Mouse (Mus musculus) kidney, postnatal 4 days (tissue): ENCODE results near the gene Gm12830.

Experiments used
- DNase-seq, 2 experiments: peaks; one replicate each; pipeline ENCODE4 v3.0.0; 2021; ENCODE audit warnings: mixed read lengths in 2 of 2

Gene Gm12830

DNA sequence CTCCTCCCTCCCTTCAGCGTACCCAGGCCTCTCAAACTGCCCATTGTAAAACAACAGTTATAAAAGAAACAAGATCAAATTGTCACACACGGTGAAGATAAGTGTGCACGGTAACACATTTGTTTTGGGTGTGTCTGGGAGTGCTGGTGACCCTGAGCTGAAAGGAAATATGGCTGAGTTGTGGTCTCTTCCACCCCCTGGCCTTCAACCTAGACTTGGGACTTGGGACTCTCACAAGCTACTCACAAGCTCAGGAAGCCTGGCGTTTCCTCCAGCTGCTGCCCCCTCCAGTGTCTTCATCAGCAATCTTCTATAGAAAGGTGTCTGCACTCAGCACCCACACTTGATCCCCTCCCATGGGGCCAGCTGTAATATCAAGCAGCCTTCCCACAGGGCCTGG lies 24.1 kb downstream of the Gm12830 start:
- no peak for DNase-seq

DNA sequence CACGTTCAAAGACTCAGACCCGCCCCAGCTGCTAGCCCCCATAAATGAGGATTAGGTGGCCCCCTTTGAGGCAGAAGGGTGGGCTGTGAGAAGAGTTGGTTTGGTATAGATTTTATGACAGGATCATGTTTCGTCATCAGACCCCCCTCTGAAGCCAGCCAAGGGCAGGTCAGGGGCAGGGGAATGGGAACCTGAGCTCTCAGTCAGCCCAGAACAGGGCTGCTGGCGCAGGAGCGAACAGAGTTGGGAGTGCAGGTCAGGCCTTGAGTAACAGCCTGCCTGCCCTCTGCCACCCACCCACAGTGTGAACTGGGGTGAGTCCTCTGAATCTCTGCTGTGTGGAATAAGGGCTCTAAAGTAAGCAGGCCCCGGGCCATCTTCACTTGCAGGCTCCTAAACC lies 25.2 kb downstream of the Gm12830 start:
- no peak for DNase-seq

DNA sequence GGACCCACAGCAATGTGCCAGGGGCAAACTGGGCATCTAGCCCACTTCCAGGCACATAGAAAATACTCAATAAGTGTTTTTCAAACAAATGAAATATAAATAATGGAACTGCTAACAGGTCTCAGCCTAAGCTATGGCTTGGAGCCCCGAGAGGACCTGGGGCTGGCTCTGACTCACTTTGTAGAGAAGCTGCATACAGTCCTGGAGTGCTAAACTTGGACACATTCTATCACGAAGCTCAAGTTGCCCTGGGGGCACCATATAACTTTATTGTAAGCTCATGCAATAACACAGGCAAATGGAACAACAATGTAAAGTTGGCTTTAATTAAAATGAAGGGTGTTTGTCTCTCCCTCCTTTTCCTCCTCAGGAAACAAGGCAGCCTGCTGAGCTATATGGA lies 32.4 kb downstream of the Gm12830 start:
- DNase-seq: no peak

DNA sequence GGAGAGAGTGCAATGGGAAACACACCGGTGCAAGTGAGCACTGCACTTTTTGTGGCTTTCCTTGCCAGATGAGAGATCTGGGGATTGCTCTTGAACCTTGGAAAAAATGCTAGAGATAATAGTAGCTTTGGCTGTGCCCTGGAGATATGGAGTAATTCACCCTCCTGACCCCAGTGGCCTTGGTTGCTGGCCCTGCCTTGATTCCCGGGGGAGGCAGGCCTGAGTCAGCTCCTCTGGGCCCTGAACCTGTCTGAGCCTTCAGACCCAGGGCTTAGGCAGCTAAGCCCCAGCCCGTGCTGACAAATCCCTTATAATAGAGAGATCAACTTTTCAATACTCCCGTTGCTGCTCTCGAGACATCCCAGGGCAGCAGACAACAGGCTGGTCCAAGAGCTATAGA lies 36.9 kb downstream of the Gm12830 start:
- DNase-seq: no peak

DNA sequence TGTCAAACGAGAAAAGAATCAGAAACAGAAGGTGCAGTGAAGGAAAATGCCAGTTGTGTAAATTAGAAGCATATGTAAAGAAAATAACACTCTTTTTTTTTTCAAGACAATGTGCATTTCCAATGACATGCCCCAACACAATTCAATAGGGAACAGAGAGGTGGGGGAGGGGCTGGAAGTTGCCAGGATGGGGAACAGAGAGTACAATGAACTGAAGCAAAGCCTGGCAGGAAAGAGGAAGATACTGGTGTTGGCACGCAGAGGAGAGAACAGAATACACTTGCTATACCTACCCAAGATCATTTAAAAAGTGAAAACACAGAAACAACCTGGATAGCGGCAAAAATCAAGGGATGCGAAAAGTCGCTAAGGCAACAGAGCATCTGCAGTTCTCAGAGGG lies 41.6 kb downstream of the Gm12830 start:
- no peak for DNase-seq

DNA sequence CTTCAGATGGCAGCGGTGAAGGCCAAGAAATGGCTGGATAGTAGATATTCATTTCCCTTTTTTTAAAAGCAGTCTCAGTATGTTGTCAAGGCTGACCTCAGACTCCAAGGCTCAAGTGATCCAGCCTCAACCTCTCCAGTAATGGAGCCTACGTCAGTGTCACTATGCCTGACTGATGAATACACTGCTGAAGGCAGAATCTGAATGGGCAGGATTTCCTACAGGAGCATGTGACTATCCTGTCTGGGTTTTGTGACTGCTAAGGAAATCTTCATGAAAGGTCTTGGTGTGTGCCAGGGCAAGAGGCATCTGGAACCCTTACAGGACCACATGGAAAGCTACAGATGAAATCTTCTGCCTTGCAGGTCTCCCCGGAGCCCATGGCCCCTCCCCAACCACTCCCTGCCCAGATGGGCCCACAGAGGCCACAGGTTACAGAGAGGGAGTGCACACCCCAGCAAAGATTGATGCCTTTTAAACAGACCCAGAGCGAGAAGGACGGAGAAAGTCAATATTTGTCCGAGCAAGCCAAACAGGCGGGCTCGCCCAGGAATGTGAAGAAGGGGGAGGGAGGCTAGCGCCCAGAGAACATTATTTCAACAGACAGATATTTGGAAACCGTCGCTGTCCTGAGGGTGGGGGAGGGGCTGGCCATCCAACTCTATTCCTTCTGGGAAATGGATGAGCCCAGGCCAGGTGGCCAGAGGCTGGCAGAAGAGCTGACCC lies 48.4 kb downstream of the Gm12830 start:
- DNase-seq: peak; percentile 65 to 77

DNA sequence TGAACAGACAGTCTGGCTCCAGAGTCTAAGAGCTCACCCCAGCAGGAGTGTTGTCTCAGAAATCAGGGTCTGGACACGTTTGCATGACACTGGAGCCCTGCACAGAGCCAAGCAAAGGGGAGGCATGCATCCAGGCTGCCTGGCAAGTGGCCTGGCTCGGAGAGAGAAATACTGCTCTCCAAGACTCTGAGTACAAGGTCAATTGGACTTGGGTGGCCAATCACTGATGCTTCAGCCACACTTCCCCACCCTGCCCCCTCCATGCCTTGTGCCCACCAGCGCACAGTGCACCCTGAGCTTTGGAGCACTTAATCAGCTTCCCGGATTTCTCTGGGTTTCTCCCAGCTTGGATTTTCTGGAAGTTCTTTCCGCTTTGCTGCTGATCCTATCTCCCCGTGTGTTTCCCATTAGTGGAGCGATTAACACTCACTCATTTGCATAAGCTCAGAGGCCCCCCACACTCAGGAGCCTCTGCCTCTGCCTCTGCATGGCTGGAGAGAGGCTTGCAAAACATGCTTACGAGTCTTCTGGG lies 55.0 kb downstream of the Gm12830 start:
- DNase-seq: peak in 1 of 2 experiments; percentile 27

DNA sequence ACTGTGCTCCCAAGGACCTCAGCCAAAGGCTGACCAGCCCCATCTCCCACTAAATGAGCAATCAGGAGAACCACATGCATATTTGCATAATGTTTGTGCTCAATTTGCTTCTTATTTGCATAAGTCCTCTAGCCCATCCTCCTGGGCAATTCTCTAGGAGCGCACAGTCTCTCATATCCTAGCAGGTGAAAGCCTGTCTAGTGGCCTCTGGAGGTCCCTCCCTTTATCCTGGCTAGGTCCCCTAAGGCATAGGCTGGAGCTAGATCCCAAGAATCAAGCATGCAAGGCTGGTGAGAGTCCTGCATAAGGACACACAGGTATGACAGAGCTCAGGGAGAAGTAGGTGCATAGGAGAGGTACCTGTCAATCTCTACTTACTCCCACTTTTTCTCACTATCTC lies 60.7 kb downstream of the Gm12830 start:
- no peak for DNase-seq

DNA sequence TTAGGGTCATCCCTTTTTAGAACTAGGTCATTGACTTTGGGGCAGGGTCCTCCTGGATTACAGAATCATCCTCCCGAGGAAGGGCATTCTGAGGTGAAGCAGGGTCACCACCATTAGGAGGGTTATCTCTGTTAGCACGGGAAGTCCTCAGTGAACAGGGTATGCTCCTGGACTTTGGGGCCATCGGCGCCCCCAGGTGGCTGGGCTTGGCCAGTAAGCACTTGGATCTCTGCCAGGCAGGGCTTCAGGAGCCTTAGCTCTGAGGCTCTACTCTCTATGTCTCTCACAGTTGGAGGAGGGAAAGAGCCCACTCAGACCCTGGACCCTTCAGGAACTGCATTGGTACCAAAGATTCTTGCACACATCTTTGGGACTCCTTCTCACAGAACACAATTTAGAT lies 76.3 kb downstream of the Gm12830 start:
- peak; percentile 64 to 74 for DNase-seq

DNA sequence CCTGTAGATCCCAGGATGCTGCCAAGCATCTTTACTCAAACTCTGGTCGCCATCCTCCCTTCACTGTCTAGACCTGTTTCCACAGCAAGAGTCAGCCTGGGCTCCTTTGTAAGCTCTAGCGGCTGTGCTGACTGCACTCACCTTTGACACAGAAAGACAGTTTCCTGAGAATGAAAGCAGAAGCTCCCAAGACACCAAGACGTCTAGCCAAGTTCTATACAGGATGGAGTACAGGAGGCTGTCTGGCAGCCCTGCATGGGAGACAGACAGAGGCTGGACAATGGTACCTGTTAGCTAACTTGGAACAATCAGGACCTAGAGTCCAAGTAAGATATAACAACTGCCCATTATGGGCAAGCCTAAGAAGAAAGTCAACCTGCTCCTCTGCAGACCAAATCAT lies 78.4 kb downstream of the Gm12830 start:
- no peak for DNase-seq

DNA sequence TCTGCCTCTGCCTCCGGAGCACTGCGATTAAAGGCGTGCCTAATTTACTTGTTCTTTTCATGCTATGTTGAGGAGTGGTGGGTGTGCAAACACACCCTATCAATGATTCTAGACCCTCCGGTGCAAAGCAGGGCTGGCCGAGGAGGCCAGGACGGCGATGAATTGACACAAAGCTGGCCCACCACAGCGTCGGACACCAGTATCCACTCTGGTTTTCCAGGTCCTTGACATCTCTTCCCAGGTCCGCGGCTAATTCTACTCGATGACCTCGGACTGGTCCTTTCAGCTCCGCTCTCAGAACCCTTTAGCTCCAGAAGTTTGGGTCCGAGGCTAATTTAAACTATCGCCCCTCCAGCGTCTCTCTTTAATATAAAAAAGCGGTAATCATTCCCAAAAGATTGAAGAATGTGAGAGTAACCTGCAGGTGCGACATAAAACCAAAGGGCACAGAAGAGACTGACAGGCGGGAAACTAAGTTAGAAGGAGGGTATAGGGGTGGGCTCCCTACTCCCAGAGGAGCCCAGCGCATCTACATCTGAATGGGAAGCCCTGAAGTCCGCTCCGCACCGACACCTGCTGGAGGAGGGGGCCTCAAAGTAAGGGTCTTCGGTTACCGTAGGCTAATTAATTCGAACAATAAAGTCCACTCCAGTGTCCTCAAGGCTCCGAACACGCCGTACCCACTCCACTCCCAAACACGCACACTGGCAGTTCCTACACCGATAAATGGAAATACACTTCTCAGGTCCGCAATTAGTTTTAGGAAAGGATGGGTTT lies 79.5 kb downstream of the Gm12830 start:
- peak in 1 of 2 experiments; percentile 29 for DNase-seq

DNA sequence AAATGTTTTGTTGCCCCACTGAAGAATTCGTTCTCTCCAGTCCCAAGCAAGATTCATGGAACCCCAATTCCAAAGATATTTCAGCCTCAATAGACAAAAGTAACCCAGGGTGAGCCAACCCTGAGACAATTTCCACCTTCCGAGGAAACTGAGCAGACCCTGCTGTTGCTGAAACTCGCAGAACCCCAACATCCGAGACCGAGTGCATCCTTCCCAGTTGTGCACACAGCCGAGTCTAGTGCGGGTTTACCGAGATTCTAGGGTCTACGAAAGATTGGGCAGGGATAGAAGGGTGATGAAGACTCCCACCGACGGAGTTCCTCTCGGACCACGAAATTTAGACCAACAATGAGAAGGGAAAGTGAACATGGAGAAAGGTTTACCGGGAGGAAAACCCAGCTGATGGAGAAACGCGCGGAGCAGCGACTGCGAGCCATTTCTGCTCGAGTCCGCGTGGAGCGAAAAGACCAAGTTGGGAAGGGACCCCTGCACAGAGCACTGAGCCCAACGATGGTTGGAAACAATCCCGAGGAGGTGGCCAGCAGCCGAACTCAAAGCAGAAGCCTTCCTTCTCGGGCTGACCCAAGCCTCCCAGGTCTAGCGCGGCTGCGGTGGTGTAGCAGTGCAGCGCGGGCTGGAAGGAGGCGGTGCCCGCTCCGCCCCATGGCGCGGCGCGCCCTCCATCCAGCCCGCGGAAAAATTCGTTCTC lies 80.3 kb downstream of the Gm12830 start:
- DNase-seq: peak; percentile 51 to 65

DNA sequence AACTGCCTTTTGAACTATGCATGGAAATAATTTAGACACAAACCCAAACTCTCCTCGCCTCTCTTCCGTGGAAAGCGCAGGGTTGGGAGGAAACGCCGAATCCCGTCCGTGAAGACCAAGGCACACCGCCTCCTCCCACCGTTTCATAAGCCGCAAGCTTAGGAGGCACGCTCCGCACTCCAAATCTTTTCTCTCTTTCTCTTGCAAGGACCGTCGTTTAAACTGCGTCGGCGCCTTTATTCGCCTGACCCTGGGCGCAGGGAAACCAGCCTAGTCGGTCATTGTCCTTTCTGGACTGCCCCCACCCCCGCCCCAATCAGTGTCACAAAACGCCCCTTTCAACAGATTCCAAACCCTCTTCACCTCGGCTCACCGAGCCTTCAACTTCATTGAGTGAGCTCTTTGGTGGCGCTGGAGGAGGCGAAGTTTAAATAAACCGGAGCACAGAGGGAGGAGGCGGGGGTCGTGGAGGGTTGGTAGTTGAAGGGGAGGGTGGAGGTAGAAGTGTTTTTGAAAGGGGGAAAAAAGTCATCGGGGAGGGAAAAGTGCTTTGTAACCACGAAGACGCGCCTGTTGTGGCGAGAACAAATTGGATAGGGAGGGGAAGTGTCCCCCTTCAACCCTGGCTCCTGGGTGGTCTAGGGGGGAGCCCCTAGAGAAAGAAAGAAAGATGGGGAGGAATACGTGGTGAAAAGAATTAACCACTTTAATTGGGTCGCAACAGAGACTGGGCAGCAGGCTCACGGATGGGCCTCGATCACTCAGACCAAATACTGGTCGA lies 81.3 kb downstream of the Gm12830 start:
- DNase-seq: peak; percentile 36 to 55

DNA sequence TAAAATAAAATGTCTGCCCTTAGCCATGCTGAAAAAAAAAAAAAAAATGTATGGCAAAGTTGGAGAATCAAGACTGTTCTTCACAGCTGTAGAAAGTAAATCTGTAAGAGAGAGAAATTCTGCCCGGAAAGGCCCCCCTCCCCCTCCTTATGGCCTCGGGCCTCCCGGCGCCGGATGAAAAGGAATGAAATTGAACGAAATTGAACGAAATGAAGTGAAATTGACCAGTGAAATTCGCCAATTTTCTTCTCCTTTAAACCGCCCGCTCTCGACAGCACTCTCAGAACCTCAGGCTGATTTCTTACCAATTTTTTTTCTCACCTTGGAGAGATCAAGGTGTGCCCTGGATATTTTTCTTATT lies 81.9 kb downstream of the Gm12830 start:
- no peak for DNase-seq

DNA sequence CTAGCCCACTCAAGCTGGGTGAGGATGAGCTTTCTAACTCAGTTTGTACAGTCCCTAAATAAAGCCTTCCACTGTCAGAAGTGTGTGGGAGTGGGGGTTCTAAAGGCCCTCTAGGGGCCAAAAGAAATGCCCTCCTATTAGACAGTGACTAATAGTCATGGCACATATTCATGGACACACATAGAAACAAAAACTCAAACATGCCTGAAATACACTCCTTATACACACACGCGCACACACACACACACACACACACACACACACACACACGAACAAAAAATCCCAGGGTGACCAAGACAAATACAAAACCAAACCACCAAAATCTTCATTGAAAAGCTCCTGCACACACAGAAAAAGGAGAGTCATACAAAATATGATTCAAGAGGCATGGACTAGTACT lies 84.0 kb downstream of the Gm12830 start:
- no peak for DNase-seq
